Mouse (Mus musculus): Measurements from ENCODE around the gene 1700016C15Rik.

Gene 1700016C15Rik

GRCm38 (mm10) chr1:177729043-177730024 is at the start of gene 1700016C15Rik:
1700016C15Rik (plus strand) TSS chr1:177729814.
- no peak for DNase-seq (ENCODE audit: low spot score in 2 of 2)

- no peak for DNase-seq (ENCODE audit: low spot score in 2 of 2)
These were observed 48.4 kb upstream of the 1700016C15Rik start for GRCm38 (mm10) chr1:177681239-177681638.

- no peak for DNase-seq (ENCODE audit: low spot score in 2 of 2)
These were observed 45.4 kb upstream of the 1700016C15Rik start for GRCm38 (mm10) chr1:177683931-177684836.

GRCm38 (mm10) chr1:177684901-177685300 is 44.7 kb upstream of the 1700016C15Rik start:
- DNase-seq (ENCODE audit: low spot score in 2 of 2) = peak in 1 of 2 experiments; percentile 44

GRCm38 (mm10) chr1:177686137-177686536 is 43.5 kb upstream of the 1700016C15Rik start:
- no peak for DNase-seq (ENCODE audit: low spot score in 2 of 2)

- no peak for DNase-seq (ENCODE audit: low spot score in 2 of 2)
These were observed 42.6 kb upstream of the 1700016C15Rik start for GRCm38 (mm10) chr1:177686982-177687381.

GRCm38 (mm10) chr1:177692491-177692890 is 37.1 kb upstream of the 1700016C15Rik start:
- DNase-seq (ENCODE audit: low spot score in 2 of 2) = no peak

GRCm38 (mm10) chr1:177693486-177694252 is 35.9 kb upstream of the 1700016C15Rik start:
- DNase-seq (ENCODE audit: low spot score in 2 of 2) = no peak

- DNase-seq (ENCODE audit: low spot score in 2 of 2) = no peak
These were observed 29.1 kb upstream of the 1700016C15Rik start for GRCm38 (mm10) chr1:177700560-177700959.

GRCm38 (mm10) chr1:177702481-177703146 is 27.0 kb upstream of the 1700016C15Rik start:
- DNase-seq (ENCODE audit: low spot score in 2 of 2) = peak; percentile 67 to 84

- DNase-seq (ENCODE audit: low spot score in 2 of 2) = peak; percentile 22 to 35
These were observed 26.3 kb upstream of the 1700016C15Rik start for GRCm38 (mm10) chr1:177703147-177703807.

- no peak for DNase-seq (ENCODE audit: low spot score in 2 of 2)
These were observed 24.4 kb upstream of the 1700016C15Rik start for GRCm38 (mm10) chr1:177705204-177705603.

GRCm38 (mm10) chr1:177707571-177707970 is 22.0 kb upstream of the 1700016C15Rik start:
- no peak for DNase-seq (ENCODE audit: low spot score in 2 of 2)

GRCm38 (mm10) chr1:177708583-177709055 is 21.0 kb upstream of the 1700016C15Rik start:
- peak; percentile 75 to 76 for DNase-seq (ENCODE audit: low spot score in 2 of 2)

- DNase-seq (ENCODE audit: low spot score in 2 of 2) = no peak
These were observed 18.6 kb upstream of the 1700016C15Rik start for GRCm38 (mm10) chr1:177711000-177711399.

GRCm38 (mm10) chr1:177711418-177711817 is 18.2 kb upstream of the 1700016C15Rik start:
- no peak for DNase-seq (ENCODE audit: low spot score in 2 of 2)

- DNase-seq (ENCODE audit: low spot score in 2 of 2) = no peak
These were observed 15.8 kb upstream of the 1700016C15Rik start for GRCm38 (mm10) chr1:177713635-177714396.

GRCm38 (mm10) chr1:177714397-177715012 is 15.1 kb upstream of the 1700016C15Rik start:
- no peak for DNase-seq (ENCODE audit: low spot score in 2 of 2)

- DNase-seq (ENCODE audit: low spot score in 2 of 2) = no peak
These were observed 13.2 kb upstream of the 1700016C15Rik start for GRCm38 (mm10) chr1:177716448-177716847.
